Comparison of ENCODE assay signal across 9 mouse cellular contexts in the genomic region with DNA sequence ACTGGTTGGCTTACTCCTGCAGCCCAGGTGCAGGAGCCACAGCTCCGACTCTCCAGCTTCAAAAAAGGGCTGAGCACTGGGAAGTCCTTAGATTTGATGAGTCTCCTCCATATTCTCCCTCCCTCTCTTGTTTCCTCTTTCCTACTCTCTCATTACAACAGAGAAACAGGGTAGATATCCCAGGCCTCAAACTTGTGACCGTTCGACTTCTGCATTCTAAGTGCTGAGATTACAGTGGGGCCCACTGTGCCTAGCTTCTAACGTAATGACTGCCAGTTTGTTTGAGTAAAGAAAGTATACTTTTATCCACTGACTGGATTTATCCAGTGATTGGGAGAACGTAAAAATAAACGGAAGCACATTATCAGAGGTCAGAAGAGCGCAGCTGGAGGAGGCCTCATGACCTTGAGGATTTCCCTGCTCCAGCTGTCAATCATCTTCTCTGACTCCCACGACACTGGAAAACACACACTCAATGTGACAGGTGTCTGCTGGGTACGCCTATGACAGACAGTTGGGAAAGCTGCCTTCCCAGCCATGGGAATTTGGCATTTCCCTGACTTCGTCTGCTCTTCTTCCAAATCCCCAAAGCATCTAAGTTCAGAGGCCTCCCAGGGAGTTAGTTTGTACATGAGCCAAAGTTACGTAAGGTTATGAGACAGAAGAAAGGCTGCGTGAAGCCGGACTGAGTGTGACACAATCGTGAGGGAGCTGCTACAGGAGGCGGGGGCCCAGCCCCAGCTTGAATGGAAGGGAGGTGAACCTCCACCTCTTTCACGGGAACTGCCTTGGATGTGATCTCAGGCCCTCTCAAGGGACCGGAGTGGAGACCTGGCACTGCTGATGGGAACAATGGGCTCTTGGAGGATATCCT. TPM values are rescaled to one million over a fixed set of nuclear protein-coding genes. Genes with fewer than 3 reads are reported as not detected.
DNase-seq lines count a peak whose midpoint lies in the region; ATAC-seq and TF ChIP-seq lines count a peak whose summit lies in the region.
"Had no signal": no experiment of that assay in that cellular context is flagged by ENCODE, and none has a peak within 500 bp of the region (broad histone marks: within the 10 kb centered on the region; RNA-seq: fewer than 3 reads in every experiment).

No protein-coding gene starts in this region.

- no peak overlapping the region for H3K4me3 ChIP-seq in lung, embryonic 15.5 days
- H3K4me3 ChIP-seq in thymus, adult 2 months (ENCODE audit: control insufficient read depth, insufficient read depth, low read length): no peak overlapping the region

- H3K4me1 ChIP-seq in lung, embryonic 15.5 days: peaks cover 18% of the 10 kb centered on the region
- no peaks in the 10 kb centered on the region for H3K4me1 ChIP-seq in thymus, adult 2 months (replicated peaks; ENCODE audit: control insufficient read depth, insufficient read depth, low read length)

- no peak for TF ChIP-seq POLR2A in thymus, adult 2 months (IDR thresholded peaks at IDR 0.05; ENCODE audit: control insufficient read depth, extremely low read depth, insufficient read depth, low read length, poor library complexity)

- H3K27me3 ChIP-seq in lung, embryonic 15.5 days: no peaks in the 10 kb centered on the region
- H3K27me3 ChIP-seq in thymus, adult 2 months (ENCODE audit: control insufficient read depth, insufficient read depth, low read length): no peaks in the 10 kb centered on the region

- peak; percentile 93 for ATAC-seq in granulocyte monocyte progenitor cell, adult 5-6 weeks (replicated peaks; ENCODE audit: poor library complexity, severe bottlenecking)
- ATAC-seq in lung, embryonic 15.5 days (ENCODE audit: borderline replicate concordance, extremely low read depth, low FRiP score, low TSS enrichment): peak; percentile 66
- ATAC-seq in inflammation-experienced regulatory T-cells, adult 6 months: no peak

- H3K27ac ChIP-seq in lung, embryonic 15.5 days: peak overlapping the region; percentile 58
- no peak overlapping the region for H3K27ac ChIP-seq in thymus, adult 2 months (ENCODE audit: control insufficient read depth, insufficient read depth, low read length)

- H3K4me2 ChIP-seq in lung, embryonic 15.5 days: no peak overlapping the region

- 27% methylated on average over 17 of the region's 17 CpGs for WGBS in lung, embryonic 15.5 days
- 83% methylated on average over 17 of the region's 17 CpGs for WGBS in thymus, adult 2 months

- DNase-seq in ovary, adult 18-20 months (ENCODE audit: low spot score): peak; percentile 6
- no peak for DNase-seq in ovary, postnatal 10 days (ENCODE audit: low spot score)
- no peak for DNase-seq in cerebellum, adult 11-12 months
- DNase-seq in thymus, adult 2 months: no peak
- DNase-seq: gastrocnemius, postnatal 25 days; thymus, postnatal 14 days had no signal

- no peak overlapping the region for H3K9ac ChIP-seq in lung, embryonic 15.5 days

- no peak for TF ChIP-seq CTCF in thymus, adult 2 months (IDR thresholded peaks at IDR 0.05; ENCODE audit: borderline replicate concordance, control insufficient read depth, extremely low read depth, insufficient read depth, low read length, poor library complexity)

- no peaks in the 10 kb centered on the region for H3K9me3 ChIP-seq in lung, embryonic 15.5 days

- no peaks in the 10 kb centered on the region for H3K36me3 ChIP-seq in lung, embryonic 15.5 days
- H3K36me3 ChIP-seq in thymus, adult 2 months (ENCODE audit: control insufficient read depth, insufficient read depth, low read length): no peaks in the 10 kb centered on the region

RNA-seq across cellular contexts. Expression of a gene that starts 31.2 kb away (rescaled TPM):
- not detected in 2 replicates for total RNA-seq in granulocyte monocyte progenitor cell, adult 5-6 weeks (2014; fragmentation: Nextera tagmentation)
- 0.43 TPM in 1 of 2 replicates, not detected in the other for total RNA-seq in granulocyte monocyte progenitor cell, adult 5-6 weeks (2017)
- 22.5 and 25.3 TPM in 2 replicates for polyA plus RNA-seq in lung, embryonic 15.5 days (2015; fragmentation: Nextera tagmentation; extraction: Ambion mirVana)
- not detected for polyA plus RNA-seq in inflammation-experienced regulatory T-cells, adult 6 months (2017; shearing (Covaris generic))
- 0.92 and 0.99 TPM in 2 replicates for polyA plus RNA-seq in thymus, adult 2 months (2012; rRNA removed)

Comparison
In these comparisons a context has a peak if more than half of its experiments do, and no peak if none do; other contexts are left out.
1. RNA of a gene that starts 31.2 kb away (polyA plus RNA-seq): 22.5 to 25.3 TPM in lung, embryonic 15.5 days; 0.92 to 0.99 TPM in thymus, adult 2 months and not detected in inflammation-experienced regulatory T-cells, adult 6 months; every median in the first group is over 10 times any median in the second.